Mouse (Mus musculus) heart, embryonic 14.5 days (tissue): ENCODE data around the gene Ccr10. TPM values are rescaled to one million over a fixed set of nuclear protein-coding genes. Genes with fewer than 3 reads are reported as not detected.

Experiments
- ATAC-seq: fragments of 200-750 bp; cut with Nextera tagmentation; 2 replicates; pipeline ENCODE4 v1.8.0; 2017; ENCODE audit warnings: low read depth, moderate TSS enrichment; ENCODE audit not compliant: insufficient number of reproducible peaks, insufficient read depth, low FRiP score
- H3K27ac ChIP-seq, 2 experiments: fragments of 200-500 bp in 1 of 2; fragments of 300-500 bp in 1 of 2; sonication (generic) in 1 of 2; replicated peaks in 1 of 2; 2 replicates each; pipeline ENCODE4 v1.5.1; 2012 to 2014; ENCODE audit warnings: low read depth in 2 of 2, low read length in 2 of 2, control low read depth in 1 of 2, mild to moderate bottlenecking in 1 of 2, mixed read lengths in 1 of 2; ENCODE audit not compliant: control insufficient read depth in 1 of 2, insufficient read depth in 1 of 2
- H3K27me3 ChIP-seq: fragments of 300-500 bp; sonication (generic); 2 replicates; pipeline ENCODE4 v1.6.1; 2014; ENCODE audit warnings: mild to moderate bottlenecking, low read length, control low read depth; ENCODE audit not compliant: control insufficient read depth, insufficient read depth
- H3K36me3 ChIP-seq: fragments of 300-500 bp; sonication (generic); 2 replicates; pipeline ENCODE4 v1.6.1; 2014; ENCODE audit warnings: mild to moderate bottlenecking, control low read depth, low read length, mixed read lengths; ENCODE audit not compliant: control insufficient read depth, insufficient read depth
- H3K4me1 ChIP-seq, 2 experiments: fragments of 200-500 bp in 1 of 2; fragments of 300-500 bp in 1 of 2; sonication (generic) in 1 of 2; 2 replicates each; pipeline ENCODE4 v1.6.1; 2012 to 2014; ENCODE audit warnings: low read length in 2 of 2, control low read depth in 1 of 2, mixed read lengths in 1 of 2; ENCODE audit not compliant: control insufficient read depth in 2 of 2, insufficient read depth in 2 of 2
- H3K4me2 ChIP-seq: fragments of 300-500 bp; sonication (generic); 2 replicates; pipeline ENCODE4 v1.6.1; 2014; ENCODE audit warnings: mild to moderate bottlenecking, low read length
- H3K4me3 ChIP-seq, 2 experiments: fragments of 200-500 bp in 1 of 2; fragments of 300-500 bp in 1 of 2; sonication (generic) in 1 of 2; 2 replicates each; pipeline ENCODE4 v1.5.1; 2012 to 2014; ENCODE audit warnings: low read length in 2 of 2, mild to moderate bottlenecking in 2 of 2, control low read depth in 1 of 2, low read depth in 1 of 2, moderate library complexity in 1 of 2; ENCODE audit not compliant: control insufficient read depth in 1 of 2, insufficient read depth in 1 of 2
- H3K9ac ChIP-seq: fragments of 300-500 bp; sonication (generic); 2 replicates; pipeline ENCODE4 v1.6.1; 2014; ENCODE audit warnings: mild to moderate bottlenecking, low read length
- H3K9me3 ChIP-seq: fragments of 300-500 bp; sonication (generic); 2 replicates; pipeline ENCODE4 v1.6.1; 2016; ENCODE audit warnings: low read length, control low read depth; ENCODE audit not compliant: control insufficient read depth
- WGBS: fragments of 180-500 bp; shearing (Covaris S2); extraction: QIAGEN DNeasy Blood & Tissue Kit; methylation state at CpG from one replicate; pipeline ENCODE4 v1.1.7; 2014; 5-methylcytosine and 5-hydroxymethylcytosine counted together
- polyA plus RNA-seq: library from polyadenylated mRNA; unstranded; fragments of >200 nt; fragmentation: Nextera tagmentation; extraction: Ambion mirVana; gene quantifications from 2 replicates; pipeline ENCODE4 v1.2.1, GENCODE M21; 2014

Ccr10 gene
- polyA plus RNA-seq, 1 experiment from 2014 or later = not detected

- no peaks in the 10 kb centered on the region for H3K9me3 ChIP-seq
- H3K4me2 ChIP-seq = no peak overlapping the region
- no peak for ATAC-seq
- H3K4me3 ChIP-seq = no peak overlapping the region
- 77% methylated on average over 17 of the region's 17 CpGs for WGBS
- no peak overlapping the region for H3K27ac ChIP-seq
- H3K27me3 ChIP-seq = peaks cover 19% of the 10 kb centered on the region
- no peak overlapping the region for H3K9ac ChIP-seq
- no peaks in the 10 kb centered on the region for H3K36me3 ChIP-seq
- peaks cover 6 to 14% of the 10 kb centered on the region in 2 experiments; a peak in 3 of 4 replicates for H3K4me1 ChIP-seq
Measured at GRCm38 (mm10) chr11:101180261-101180660, 5.0 kb upstream of the Ccr10 start.

DNA sequence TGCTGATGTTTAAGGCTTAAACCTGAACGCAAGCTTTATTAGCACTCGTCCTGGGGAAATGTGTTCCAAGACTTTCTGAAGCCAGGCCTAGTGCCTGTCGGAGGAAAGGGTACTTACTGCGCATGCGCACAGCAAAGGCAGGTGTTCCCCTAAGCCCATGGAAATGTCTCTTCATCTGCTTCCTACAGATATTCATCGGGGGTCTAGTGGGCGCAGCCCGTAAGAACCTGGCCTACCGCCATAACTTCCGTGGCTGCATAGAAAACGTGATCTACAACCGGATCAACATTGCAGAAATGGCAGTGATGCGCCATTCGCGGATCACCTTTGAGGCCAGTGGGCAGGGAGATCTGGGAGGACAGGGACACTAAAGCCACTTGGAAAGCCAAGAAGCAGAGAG lies 4.1 kb upstream of the Ccr10 start:
- Histone ChIP-seq H3K27ac (no peak overlapping the region), H3K4me3 (no peak overlapping the region), H3K27me3 (peaks cover 22% of the 10 kb centered on the region), H3K9ac (no peak overlapping the region), H3K9me3 (no peaks in the 10 kb centered on the region), H3K4me1 (peaks cover 12 to 22% of the 10 kb centered on the region in 2 experiments), H3K4me2 (no peak overlapping the region), H3K36me3 (no peaks in the 10 kb centered on the region)
- 84% methylated on average over 15 of the region's 15 CpGs for WGBS
- no peak for ATAC-seq

GRCm38 (mm10) chr11:101178061-101179058 lies 3.1 kb upstream of the Ccr10 start:
- ATAC-seq = no peak
- H3K9ac ChIP-seq = no peak overlapping the region
- 61% methylated on average over 36 of the region's 36 CpGs for WGBS
- no peak overlapping the region for H3K27ac ChIP-seq
- no peak overlapping the region for H3K4me3 ChIP-seq
- H3K27me3 ChIP-seq = peaks cover 22% of the 10 kb centered on the region
- no peak overlapping the region for H3K4me2 ChIP-seq
- H3K9me3 ChIP-seq = no peaks in the 10 kb centered on the region
- peaks cover 20 to 31% of the 10 kb centered on the region in 2 experiments for H3K4me1 ChIP-seq
- no peaks in the 10 kb centered on the region for H3K36me3 ChIP-seq

DNA sequence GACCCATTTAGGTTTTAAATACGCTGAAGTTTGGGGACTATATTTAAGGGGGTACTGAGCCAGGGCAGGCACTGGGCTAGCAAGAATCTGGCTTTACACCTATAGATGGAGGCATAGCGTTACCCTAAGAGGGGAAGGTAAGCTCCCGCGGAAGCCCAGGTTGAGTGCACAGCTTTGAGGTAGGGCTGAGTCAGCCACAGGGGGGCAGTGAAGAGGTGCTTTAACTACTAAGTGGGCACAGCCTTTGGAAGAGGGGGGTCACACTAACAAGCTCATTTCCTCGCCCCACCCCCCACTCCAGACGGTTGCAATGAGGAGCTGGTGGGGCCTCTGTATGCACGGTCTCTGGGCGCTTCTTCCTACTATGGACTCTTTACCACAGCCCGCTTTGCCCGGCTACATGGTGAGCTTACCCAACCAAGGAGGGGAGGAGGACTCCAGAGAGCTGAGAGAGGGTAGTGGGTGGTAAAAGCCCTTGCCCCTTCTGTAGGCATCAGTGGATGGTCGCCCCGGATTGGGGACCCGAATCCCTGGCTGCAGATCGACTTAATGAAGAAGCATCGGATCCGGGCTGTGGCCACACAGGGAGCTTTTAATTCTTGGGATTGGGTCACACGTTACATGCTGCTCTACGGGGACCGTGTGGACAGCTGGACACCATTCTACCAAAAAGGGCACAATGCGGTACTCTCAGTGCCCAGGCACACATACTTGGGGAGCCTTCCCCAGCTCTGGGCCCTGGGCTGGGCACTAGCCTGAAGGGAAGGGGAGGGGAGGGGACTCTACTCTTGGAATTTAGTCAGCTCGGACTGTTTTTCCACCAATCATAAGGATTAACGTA lies 1.9 kb upstream of the Ccr10 start:
- Histone ChIP-seq H3K9me3 (no peaks in the 10 kb centered on the region), H3K27me3 (peaks cover 22% of the 10 kb centered on the region), H3K27ac (no peak overlapping the region), H3K4me2 (peak overlapping the region; percentile 98), H3K4me3 (no peak overlapping the region), H3K36me3 (no peaks in the 10 kb centered on the region), H3K9ac (no peak overlapping the region), H3K4me1 (peaks cover 27 to 42% of the 10 kb centered on the region in 2 experiments)
- no peak for ATAC-seq
- WGBS = 31% methylated on average over 22 of the region's 22 CpGs

GRCm38 (mm10) chr11:101176117-101176691 lies 961 bp upstream of the Ccr10 start:
- H3K27ac ChIP-seq = no peak overlapping the region
- WGBS = under 1% methylated on average over 25 of the region's 25 CpGs
- H3K4me3 ChIP-seq = peak overlapping the region; percentile 29 to 31
- no peaks in the 10 kb centered on the region for H3K9me3 ChIP-seq
- peaks cover 27 to 46% of the 10 kb centered on the region in 2 experiments for H3K4me1 ChIP-seq
- no peaks in the 10 kb centered on the region for H3K36me3 ChIP-seq
- H3K4me2 ChIP-seq = peak overlapping the region; percentile 98
- H3K9ac ChIP-seq = peak overlapping the region; percentile 56; the same call in 1 of the 2 replicates
- H3K27me3 ChIP-seq = peaks cover 22% of the 10 kb centered on the region
- ATAC-seq = no peak

GRCm38 (mm10) chr11:101175636-101176116 lies 433 bp upstream of the Ccr10 start:
- peak overlapping the region; percentile 98 for H3K4me2 ChIP-seq
- H3K4me1 ChIP-seq = peaks cover 27 to 46% of the 10 kb centered on the region in 2 experiments
- ATAC-seq = no peak
- H3K9me3 ChIP-seq = no peaks in the 10 kb centered on the region
- H3K36me3 ChIP-seq = no peaks in the 10 kb centered on the region
- H3K9ac ChIP-seq = peak overlapping the region; percentile 41; the same call in 1 of the 2 replicates
- peaks cover 22% of the 10 kb centered on the region for H3K27me3 ChIP-seq
- 12% methylated on average over 11 of the region's 11 CpGs for WGBS
- H3K27ac ChIP-seq = no peak overlapping the region
- H3K4me3 ChIP-seq = peak overlapping the region; percentile 29 to 31

DNA sequence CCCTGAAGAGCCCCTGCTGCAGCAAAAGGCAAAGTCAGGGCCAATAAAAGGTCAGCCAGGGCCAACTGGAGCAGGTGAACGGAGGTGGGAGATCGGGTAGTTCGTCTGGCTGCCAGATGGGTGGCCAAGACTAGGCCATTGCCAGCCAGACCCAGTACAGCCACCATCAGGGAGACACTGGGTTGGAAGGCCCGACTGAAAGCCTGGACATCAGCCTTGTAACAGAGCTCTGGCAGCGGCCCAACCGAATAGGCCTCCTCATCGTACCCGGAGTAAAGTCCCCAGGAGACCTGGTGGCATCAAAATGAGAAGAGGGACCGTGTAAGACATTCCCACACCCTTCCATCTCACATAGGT lies 876 bp downstream of the Ccr10 start:
- WGBS = 43% methylated on average over 9 of the region's 9 CpGs
- ATAC-seq = no peak
- Histone ChIP-seq H3K4me3 (peak overlapping the region; percentile 32 to 48), H3K27ac (no peak overlapping the region; a peak in 1 of 4 replicates), H3K9ac (peak overlapping the region; percentile 69; the same call in 1 of the 2 replicates), H3K9me3 (no peaks in the 10 kb centered on the region), H3K27me3 (peaks cover 22% of the 10 kb centered on the region), H3K4me1 (peaks cover 28 to 56% of the 10 kb centered on the region in 2 experiments), H3K4me2 (peak overlapping the region; percentile 98), H3K36me3 (no peaks in the 10 kb centered on the region)
